Mouse (Mus musculus) megakaryocyte, embryonic 14.5 days (primary cell): Measurements from ENCODE around the gene Trim46.

ENCODE experiments used
- FLI1 ChIP-seq: IDR thresholded peaks from 2 replicates; pipeline ENCODE4 v1.6.1; 2012; ENCODE audit warnings: low read length, inconsistent platforms, mixed read lengths
- GATA1 ChIP-seq: IDR thresholded peaks from 3 replicates; pipeline ENCODE4 v1.6.1; 2012; ENCODE audit warnings: mixed read lengths, low read length, inconsistent platforms, borderline replicate concordance

DNA sequence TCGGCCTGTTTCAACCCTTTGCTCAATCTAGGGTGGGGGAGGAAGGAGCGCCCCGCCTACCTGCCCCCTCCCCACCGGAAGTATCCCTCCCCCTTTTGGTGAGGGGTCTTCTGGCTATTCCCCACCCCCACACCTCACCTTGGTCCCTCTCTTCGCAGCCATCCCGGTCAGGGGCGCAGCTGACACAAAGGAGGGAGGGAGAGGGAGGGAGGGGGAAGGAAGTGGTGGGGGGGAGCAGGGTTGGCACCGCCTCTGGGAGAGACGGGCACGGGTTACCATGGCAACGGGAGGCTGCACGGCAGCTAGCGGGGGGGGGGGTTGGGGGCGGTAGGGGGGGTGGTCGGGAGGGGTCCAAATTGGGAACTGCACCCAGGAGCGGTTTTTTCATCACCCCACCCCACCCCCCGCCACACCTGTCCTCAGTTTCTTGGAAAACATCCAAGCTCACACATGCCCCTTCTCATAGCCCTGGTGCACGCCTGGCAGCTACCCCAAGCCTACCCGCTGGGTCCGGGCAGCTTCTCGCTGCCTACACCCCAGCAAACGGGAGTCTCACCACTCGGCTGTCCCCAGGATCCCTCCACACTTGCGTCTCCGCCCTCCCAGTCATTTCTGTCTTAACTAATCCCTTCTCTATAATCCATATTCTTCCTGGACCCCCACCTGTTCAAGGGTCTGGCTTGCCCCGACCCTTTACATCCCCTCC, 974 bp downstream of the Trim46 start:
- TF ChIP-seq GATA1 (no peak), FLI1 (no peak)
